Mouse (Mus musculus) midbrain, embryonic 14.5 days (tissue): Measurements from ENCODE around the gene Alg14. TPM values are rescaled to one million over a fixed set of nuclear protein-coding genes. Genes with fewer than 3 reads are reported as not detected.

Experiments used
- ATAC-seq: fragments of 200-750 bp; cut with Nextera tagmentation; 2 replicates; pipeline ENCODE4 v1.8.0; 2017; ENCODE audit warnings: moderate number of reproducible peaks, moderate library complexity; ENCODE audit not compliant: low FRiP score, low TSS enrichment
- DNase-seq: peaks from one replicate; pipeline ENCODE4 v3.0.0-alpha.2; 2015
- H3K27ac ChIP-seq: fragments of 300-500 bp; sonication (generic); replicated peaks from 2 replicates; pipeline ENCODE4 v1.5.1; 2014; ENCODE audit warnings: mild to moderate bottlenecking, low read depth, low read length, moderate library complexity
- H3K27me3 ChIP-seq: fragments of 300-500 bp; sonication (generic); 2 replicates; pipeline ENCODE4 v1.6.1; 2014; ENCODE audit warnings: low read length, control low read depth, mixed read lengths; ENCODE audit not compliant: control insufficient read depth, insufficient read depth
- H3K36me3 ChIP-seq: fragments of 300-500 bp; sonication (generic); 2 replicates; pipeline ENCODE4 v1.6.1; 2014; ENCODE audit warnings: low read length, control low read depth; ENCODE audit not compliant: control insufficient read depth, insufficient read depth
- H3K4me1 ChIP-seq: fragments of 300-500 bp; sonication (generic); 2 replicates; pipeline ENCODE4 v1.6.1; 2014; ENCODE audit warnings: mild to moderate bottlenecking, antibody characterized with exemption, low read length, control low read depth; ENCODE audit not compliant: control insufficient read depth, insufficient read depth
- H3K4me2 ChIP-seq: fragments of 300-500 bp; sonication (generic); 2 replicates; pipeline ENCODE4 v1.6.1; 2014; ENCODE audit warnings: mild to moderate bottlenecking, low read length, moderate library complexity
- H3K4me3 ChIP-seq: fragments of 300-500 bp; sonication (generic); replicated peaks from 2 replicates; pipeline ENCODE4 v1.5.1; 2014; ENCODE audit warnings: low read depth, low read length
- H3K9ac ChIP-seq: fragments of 300-500 bp; sonication (generic); replicated peaks from 2 replicates; pipeline ENCODE4 v1.6.1; 2014; ENCODE audit warnings: mild to moderate bottlenecking, low read length, moderate library complexity
- H3K9me3 ChIP-seq: fragments of 300-500 bp; sonication (generic); 2 replicates; pipeline ENCODE4 v1.6.1; 2016; ENCODE audit warnings: low read length, control low read depth, mixed read lengths; ENCODE audit not compliant: control insufficient read depth
- WGBS: fragments of 180-500 bp; shearing (Covaris S2); extraction: QIAGEN DNeasy Blood & Tissue Kit; methylation state at CpG from one replicate; pipeline ENCODE4 v1.1.7; 2014; 5-methylcytosine and 5-hydroxymethylcytosine counted together
- polyA plus RNA-seq: library from polyadenylated mRNA; unstranded; fragments of >200 nt; fragmentation: Nextera tagmentation; extraction: Ambion mirVana; gene quantifications from 2 replicates; pipeline ENCODE4 v1.2.1, GENCODE M21; 2014

The Alg14 gene
- polyA plus RNA-seq, 1 experiment from 2014 or later, result 29.8 TPM

DNA sequence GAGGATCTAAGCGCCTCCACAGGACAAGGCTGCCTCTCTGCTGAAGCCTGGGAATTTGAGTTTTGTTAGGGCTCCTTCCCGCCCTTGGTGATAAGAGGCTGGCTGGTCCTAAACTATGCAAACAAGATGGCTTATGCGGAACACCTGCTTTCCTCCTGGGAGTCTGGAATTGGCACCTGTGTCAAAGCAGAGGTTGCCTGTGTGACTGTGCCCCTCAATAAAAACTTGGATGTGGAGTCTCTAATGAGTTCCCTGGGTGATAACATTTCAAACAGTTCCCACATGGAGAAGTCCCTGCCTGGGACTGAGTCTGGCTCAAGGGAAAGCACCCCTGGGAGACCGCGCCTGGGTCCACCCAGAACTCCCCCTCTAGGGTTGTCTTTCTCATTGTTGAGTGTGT lies 113.5 kb downstream of the Alg14 start:
- no peaks in the 10 kb centered on the region for H3K4me1 ChIP-seq
- no peaks in the 10 kb centered on the region for H3K9me3 ChIP-seq
- H3K27me3 ChIP-seq, result no peaks in the 10 kb centered on the region
- no peak overlapping the region for H3K27ac ChIP-seq
- DNase-seq (no peak), ATAC-seq (no peak)
- no peaks in the 10 kb centered on the region for H3K36me3 ChIP-seq
- H3K4me2 ChIP-seq, result no peak overlapping the region
- no peak overlapping the region for H3K9ac ChIP-seq
- no peak overlapping the region for H3K4me3 ChIP-seq
- WGBS, result 86% methylated on average over 5 of the region's 5 CpGs

- no peaks in the 10 kb centered on the region for H3K36me3 ChIP-seq
- H3K27ac ChIP-seq, result no peak overlapping the region
- DNase-seq, result no peak
- no peaks in the 10 kb centered on the region for H3K9me3 ChIP-seq
- H3K4me3 ChIP-seq, result no peak overlapping the region
- no peaks in the 10 kb centered on the region for H3K27me3 ChIP-seq
- no peak overlapping the region for H3K4me2 ChIP-seq
- no peak for ATAC-seq
- no peaks in the 10 kb centered on the region for H3K4me1 ChIP-seq
- WGBS, result 87% methylated on average over 9 of the region's 9 CpGs
- no peak overlapping the region for H3K9ac ChIP-seq
Observed at GRCm38 (mm10) chr3:121407417-121407816, 115.8 kb downstream of the Alg14 start.

GRCm38 (mm10) chr3:121408386-121408785 lies 116.8 kb downstream of the Alg14 start:
- H3K27me3 ChIP-seq, result no peaks in the 10 kb centered on the region
- H3K36me3 ChIP-seq, result no peaks in the 10 kb centered on the region
- no peak overlapping the region for H3K4me3 ChIP-seq
- no peak overlapping the region for H3K27ac ChIP-seq
- ATAC-seq (no peak), DNase-seq (no peak)
- H3K9ac ChIP-seq, result no peak overlapping the region
- H3K9me3 ChIP-seq, result no peaks in the 10 kb centered on the region
- no peaks in the 10 kb centered on the region for H3K4me1 ChIP-seq
- WGBS, result 91% methylated on average over 3 of the region's 3 CpGs
- no peak overlapping the region for H3K4me2 ChIP-seq

DNA sequence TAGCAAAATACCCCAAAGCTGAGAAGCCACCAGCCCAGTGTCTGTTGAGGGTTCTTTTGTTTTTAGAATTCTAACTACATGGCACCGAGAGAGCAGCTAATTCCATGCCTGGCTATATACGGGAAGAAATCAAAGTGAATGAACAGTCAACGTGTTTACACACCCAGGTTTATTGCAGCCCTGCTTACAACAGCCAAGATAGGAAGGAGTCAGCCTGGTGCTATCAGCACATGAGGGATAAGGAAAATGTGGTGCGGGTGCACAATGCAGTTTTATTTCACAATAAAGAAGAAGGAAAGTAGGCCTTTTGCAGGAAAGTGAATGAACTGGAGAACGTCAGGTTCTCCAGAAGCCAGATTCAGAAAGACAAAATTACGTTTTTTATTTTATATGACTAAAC lies 119.9 kb downstream of the Alg14 start:
- H3K4me1 ChIP-seq, result no peaks in the 10 kb centered on the region
- H3K36me3 ChIP-seq, result no peaks in the 10 kb centered on the region
- no peak for ATAC-seq
- 88% methylated on average over 6 of the region's 6 CpGs for WGBS
- no peak overlapping the region for H3K4me2 ChIP-seq
- no peak overlapping the region for H3K9ac ChIP-seq
- DNase-seq, result no peak
- H3K27me3 ChIP-seq, result no peaks in the 10 kb centered on the region
- no peak overlapping the region for H3K27ac ChIP-seq
- no peaks in the 10 kb centered on the region for H3K9me3 ChIP-seq
- H3K4me3 ChIP-seq, result no peak overlapping the region

Other genes starting within 250 kb of the Alg14 start
- gene Rwdd3, start 120.1 kb upstream of the Alg14 start, polyA plus RNA-seq, result 5.1 and 6.1 TPM in 2 replicates
- 3.3 TPM in 2 replicates for gene Tmem56, start 8.7 kb upstream of the Alg14 start, polyA plus RNA-seq
- 417 and 560 TPM in 2 replicates for gene Cnn3, start 134.7 kb downstream of the Alg14 start, polyA plus RNA-seq
- gene Slc44a3, start 240.6 kb downstream of the Alg14 start, polyA plus RNA-seq, result 0.51 and 0.63 TPM in 2 replicates